Mouse (Mus musculus): ENCODE data around the gene Jak3.

- TF ChIP-seq CTCF (IDR thresholded peaks at IDR 0.05; ENCODE audit: low read depth, low read length) = no peak
- no peak for TF ChIP-seq POLR2AphosphoS5 (IDR thresholded peaks at IDR 0.05; ENCODE audit: insufficient replicate concordance, low read depth, low read length)
- no peak for TF ChIP-seq GATA2 (IDR thresholded peaks at IDR 0.05; ENCODE audit: borderline replicate concordance, low read depth, low read length)
- no peak for TF ChIP-seq GATA1 (IDR thresholded peaks at IDR 0.05; ENCODE audit: borderline replicate concordance, low read length)
Observed at GRCm38 (mm10) chr8:71677555-71677954, 1.5 kb downstream of the Jak3 start.

All from G1E (cell line).